Mouse (Mus musculus) adrenal gland (tissue): ENCODE measurements at regions not wholly inside any gene's neighbourhood (a gene's known extent, or its start where the extent isn't known, plus 50 kb on each side); places are given as distances from the start of the nearest gene placed in this dataset.

Source experiments
- intact Hi-C: fragments of 180-260 bp; cut with DNase I; formaldehyde crosslinking; loops from one replicate; pipeline ENCODE4 v1.15.1; 2025

DNA sequence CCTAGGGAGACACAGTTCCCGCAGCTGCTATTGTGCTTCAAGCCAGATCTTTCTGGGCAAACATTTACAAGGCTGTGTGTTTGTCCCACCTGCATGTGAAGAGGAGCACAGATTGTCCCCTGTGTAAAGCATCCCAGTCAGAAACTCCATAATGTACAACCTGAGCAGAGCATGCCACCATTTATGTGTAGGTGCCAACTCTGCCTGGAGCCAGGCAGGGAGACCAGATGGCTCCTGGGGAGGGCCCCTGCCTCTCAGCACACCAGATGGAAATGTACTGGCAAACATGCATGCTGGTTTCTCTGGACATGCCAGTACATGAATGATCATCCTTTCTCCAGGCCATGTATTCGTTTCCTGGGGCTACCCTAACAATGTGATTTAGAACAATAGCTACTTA is 98.6 kb upstream of the Foxp3 start:
- intact Hi-C loops: loop anchor here (2.0 kb wide), 1 partner anchor 170 kb away; no protein-coding TSS in a partner anchor

DNA sequence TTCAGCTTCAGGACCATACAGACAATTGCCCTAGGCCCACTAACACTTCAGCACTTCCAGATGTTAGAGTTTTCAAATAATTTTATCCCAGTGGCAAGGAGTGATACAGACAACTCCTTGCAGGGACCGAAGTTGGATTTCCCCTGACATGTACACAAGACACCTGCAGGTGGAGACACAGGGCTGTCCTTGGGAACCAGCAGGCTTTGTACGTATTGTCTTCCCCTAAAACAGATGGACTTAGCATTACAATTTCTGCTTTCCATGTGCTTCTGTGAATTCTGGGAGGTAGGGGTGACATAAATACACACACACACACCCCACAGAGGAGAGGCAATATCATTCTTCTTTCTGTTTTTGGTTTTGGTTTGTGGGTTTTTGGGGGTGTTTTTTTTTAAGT is 98.2 kb upstream of the Usp27x start:
- intact Hi-C loops: loop anchor here (2.0 kb wide), 1 partner anchor 171 kb away; no protein-coding TSS in a partner anchor

GRCm38 (mm10) chrX:7469801-7470200 is 94.2 kb upstream of the Usp27x start:
- intact Hi-C loops: loop anchor here (5.0 kb wide), 1 partner anchor 48 kb away; no protein-coding TSS in a partner anchor

- intact Hi-C loops: loop anchor here (5.0 kb wide), 1 partner anchor 46 kb away; no protein-coding TSS in a partner anchor
Observed at GRCm38 (mm10) chrX:7467985-7468384, 92.4 kb upstream of the Usp27x start.

DNA sequence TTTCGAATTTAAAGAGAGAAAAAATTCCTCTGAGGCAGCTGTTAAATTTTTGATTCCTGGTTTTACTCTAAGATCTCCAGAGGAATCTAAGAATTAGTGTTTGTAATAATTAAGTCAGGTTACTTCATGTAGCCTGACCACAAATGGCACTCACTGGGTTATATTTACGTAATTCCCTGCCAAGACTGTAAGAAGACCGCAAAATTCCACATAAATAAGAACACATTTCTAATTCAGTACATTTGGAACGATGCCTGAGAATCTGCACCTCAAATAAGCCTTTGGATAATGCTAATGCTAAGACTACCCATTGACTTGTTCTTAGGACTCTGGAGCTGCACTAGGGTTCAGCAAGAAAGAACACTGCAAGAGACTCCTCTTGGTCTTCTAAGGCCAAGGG is 81.2 kb upstream of the Usp27x start:
- intact Hi-C loops: no loop called here

GRCm38 (mm10) chrX:7445035-7445434 is 69.4 kb upstream of the Usp27x start:
- intact Hi-C loops: no loop called here

DNA sequence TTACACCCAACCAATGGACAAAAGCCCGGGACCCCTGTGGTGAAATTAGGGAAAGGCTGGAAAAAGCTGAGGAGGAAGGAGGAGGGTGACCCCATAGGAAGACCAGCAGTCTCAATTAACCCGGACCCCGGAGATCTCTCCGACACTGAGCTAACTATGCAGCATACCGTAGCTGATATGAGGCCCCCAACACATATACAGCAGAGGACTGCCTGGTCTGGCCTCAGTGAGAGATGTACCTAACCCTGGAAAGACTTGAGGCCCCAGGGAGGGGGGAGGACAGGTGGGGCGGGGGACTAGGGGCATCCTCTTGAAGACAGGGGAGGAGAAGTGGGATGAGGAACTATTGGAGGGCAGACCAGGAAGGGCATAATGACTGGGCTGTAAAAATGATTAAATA is 69.0 kb upstream of the Usp27x start:
- intact Hi-C loops: no loop called here

DNA sequence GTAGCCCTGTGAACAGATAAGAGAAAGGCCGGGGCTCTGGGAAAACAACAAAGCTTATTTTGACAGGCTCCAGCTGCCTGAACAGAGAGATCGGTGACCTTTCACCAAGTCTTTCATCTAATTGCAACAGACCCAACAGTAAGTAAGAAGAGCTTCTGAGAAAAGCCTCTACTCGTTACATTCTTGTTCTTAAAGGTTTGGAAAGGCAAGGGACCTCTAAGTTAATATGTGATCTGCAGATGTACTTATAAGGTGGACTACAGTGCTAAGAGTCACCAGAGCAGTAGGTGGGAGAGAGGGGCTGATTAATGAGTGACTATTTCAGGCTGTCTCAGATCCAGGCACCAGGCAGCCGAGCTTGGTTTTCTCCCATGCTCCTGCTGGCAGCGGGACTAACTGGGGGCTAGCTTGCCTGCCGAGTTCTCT is 68.4 kb upstream of the Usp27x start:
- intact Hi-C loops: no loop called here

DNA sequence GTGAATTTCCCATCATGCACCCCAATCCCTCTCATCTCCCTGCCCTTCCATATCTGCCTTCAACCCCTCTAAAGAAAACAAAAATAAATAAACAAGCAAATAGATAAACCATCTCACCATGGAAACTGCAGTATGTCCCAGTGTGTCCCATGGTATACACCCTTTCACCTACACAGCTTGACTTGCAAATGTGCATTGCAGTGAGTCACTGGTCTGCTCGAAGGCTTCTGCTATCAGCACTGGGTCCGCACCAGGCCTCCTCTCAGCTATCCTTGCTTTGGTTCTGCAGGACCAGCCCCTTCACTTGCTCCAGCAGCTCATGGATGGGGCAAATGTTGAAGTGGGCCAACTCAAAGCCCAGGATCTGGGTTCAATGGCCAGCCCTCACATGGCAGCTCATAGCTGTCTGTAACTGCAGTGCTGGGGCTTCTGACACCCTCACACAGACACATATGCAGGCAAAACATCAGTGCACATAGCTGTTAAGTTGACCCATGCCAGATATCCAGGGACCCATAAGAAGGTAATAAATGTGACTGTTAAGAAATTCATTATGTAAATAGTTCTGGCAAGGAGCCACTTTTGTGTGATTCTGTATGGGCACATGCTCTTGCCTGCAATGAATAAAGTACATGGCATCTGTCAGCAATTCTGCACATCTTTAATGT is 59.9 kb upstream of the Usp27x start:
- intact Hi-C loops: no loop called here

DNA sequence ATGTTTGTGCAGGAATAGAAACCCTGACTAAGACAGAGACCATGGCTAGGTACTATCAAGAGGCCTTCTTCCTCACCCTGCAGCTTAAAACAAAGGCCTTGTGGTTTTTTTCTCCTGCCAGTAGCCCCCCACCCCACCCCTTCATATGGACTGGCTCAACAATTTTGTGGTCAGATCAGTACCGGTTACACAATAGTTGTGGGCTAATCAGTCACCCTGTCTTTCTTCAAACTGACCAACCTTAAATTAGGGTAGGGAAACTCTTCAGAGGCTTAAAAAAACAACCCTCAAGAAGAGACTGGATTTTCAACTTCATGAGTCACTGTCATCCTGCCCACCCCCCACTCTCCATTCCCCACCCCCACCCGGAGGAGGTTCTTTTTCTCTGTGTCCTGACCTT is 58.6 kb upstream of the Usp27x start:
- intact Hi-C loops: no loop called here

DNA sequence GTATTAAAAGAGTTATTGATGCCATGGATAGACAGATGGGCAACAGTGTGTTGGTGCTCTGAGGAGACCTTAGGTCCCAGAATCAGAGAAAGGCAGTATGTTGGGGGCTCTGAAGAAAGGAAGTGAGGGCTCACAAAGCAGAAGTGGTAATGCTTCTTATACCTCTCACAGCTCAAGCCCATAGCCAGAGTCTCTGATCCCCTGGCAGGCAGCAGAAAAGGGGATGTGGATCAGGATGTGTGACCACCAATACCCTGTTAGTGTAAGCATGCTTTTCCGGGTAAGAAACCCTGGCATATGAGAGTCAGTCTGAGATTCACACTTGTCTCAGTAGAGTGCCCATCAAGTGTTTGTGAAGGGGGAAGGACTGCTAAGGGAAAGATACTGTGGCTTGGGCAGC is 54.8 kb upstream of the Usp27x start:
- intact Hi-C loops: no loop called here

- intact Hi-C loops: loop anchor here (10.0 kb wide), 1 partner anchor 245 kb away; the partner anchor contains the start of gene Plp2
Observed at GRCm38 (mm10) chrX:7429524-7429865, 53.9 kb upstream of the Usp27x start.

DNA sequence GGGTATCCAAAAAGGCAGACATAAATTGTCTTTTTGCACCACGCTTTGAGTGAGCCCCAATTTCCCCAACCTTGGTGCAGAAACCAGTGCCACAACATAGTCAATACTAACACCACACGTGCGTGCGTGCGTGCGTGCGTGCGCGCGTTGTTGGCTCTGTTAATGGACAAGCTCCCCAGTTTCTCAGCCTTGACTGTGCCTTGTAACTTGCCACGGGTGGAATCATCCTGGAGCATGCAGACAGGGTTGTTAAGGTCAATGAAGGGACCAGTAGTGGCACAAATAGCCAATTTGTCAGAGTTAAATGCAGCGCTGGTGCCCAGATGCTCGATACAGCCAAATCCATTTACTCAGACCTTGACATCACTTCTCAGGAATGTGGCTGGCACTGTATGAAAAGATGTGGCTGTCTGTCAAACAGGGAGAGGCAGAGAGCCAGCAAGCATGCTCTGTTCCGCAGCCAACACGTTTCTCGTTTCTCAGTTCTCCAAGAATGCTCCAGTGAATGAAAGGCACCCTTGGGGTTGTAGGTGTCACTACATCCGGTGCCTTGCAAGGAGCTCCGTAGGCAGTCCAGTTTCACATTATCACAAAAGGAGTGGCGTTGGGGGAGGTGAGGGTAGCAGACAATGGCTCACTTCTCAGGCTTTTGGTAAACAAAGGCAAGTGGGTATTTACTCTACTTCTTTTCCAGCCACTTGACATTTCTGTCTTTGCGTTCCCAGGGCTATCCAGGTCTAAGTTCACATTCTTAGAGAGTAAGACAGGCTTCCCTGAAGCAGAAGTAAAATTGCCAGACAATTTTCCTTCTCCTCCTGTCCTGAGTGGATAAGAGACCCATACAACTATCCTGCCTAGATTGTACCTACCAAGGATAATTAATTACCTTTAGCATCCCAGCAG is 53.2 kb upstream of the Usp27x start:
- intact Hi-C loops: loop anchor here (10.0 kb wide), 1 partner anchor 246 kb away; the partner anchor contains the start of gene Plp2
